Mouse (Mus musculus): ENCODE results near the gene Kcnk2.
"Not testable (repeated sequence)": the region's sequence is repeated elsewhere in the genome, so short reads cannot be mapped to it uniquely, and the experiment has no call there.

The Kcnk2 gene

DNA sequence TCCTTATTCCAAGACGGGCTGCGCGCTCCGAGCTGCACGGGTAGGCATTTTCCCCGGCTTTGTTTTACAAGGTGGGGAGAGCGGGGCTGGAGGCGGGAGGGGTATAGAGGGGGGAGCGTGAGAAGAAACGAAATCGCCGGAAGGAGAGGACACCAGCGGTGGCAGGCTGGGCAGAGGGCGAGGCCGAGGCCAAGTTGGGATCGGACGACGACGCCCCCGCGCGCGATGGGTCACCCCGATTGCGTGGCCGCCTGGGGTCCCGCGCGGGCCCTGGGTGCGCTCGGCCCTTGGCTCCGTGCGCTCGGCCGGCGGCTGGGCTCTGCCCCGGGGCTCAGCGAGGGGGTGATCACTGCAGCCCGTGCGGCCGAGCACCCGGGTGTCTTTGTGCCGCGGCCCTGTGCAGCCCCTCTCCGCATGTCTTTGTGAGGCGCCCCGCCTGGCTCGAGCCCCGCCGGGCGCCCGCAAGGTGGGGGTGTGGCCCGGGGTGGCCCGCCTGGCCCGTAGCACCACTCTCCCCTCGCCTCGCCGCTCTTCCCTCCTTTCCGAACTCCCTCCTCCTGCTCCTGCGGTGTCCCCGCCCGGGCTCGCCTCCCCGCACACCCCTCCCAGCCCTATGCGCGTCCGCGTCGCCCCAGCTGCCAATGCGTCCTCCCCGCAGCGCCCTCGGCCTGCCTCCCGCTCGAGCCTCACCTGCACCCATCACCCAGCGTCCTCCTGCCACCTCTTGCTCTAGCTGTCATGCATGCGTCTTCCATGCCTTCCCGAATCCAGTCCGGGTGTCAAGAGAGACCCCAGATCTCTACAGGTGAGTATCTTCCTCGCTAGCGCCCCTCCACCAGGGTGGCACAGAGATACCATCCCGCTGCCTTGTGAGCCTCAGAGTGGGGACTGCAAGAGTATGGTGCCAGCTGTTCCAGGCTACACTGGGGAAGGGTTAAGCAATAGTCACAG is 58.5 kb downstream of the Kcnk2 start:
- DNase-seq (ENCODE audit: extremely low spot score, low read depth, low spot score) = no peak

DNA sequence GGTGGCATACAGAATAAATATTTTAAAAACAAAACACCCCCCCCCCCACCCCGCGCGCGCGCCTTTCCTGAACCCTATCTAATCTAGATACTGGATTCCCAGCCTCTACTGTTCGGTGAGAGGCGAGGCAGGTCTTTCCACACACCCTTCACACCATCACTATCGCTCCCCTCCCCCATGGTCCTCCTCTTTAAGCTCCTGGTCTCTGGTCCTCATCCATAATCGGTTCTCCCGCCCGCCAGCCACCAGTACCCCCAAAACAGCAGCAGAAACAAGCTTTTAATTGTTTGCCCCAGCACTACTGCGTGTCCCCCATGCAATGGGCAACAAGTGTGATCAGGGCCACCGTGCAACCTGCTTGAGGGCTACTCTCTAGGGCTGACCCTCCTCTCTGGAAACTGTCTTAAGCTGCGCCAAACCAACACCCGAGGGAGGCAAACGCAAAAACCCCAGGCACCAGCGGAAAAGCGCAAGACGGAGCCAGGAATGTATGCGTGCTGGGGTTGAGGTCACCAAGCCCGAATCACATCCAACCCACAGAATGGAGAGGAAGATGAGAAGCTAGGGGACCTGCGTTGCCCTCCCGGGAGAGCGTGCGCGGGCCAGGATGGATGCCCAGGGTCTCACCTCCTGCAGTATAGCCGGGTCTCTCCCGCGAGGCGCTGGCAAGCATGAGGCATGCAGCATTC is 59.5 kb downstream of the Kcnk2 start:
- no peak for DNase-seq (ENCODE audit: extremely low spot score, low read depth, low spot score)

DNA sequence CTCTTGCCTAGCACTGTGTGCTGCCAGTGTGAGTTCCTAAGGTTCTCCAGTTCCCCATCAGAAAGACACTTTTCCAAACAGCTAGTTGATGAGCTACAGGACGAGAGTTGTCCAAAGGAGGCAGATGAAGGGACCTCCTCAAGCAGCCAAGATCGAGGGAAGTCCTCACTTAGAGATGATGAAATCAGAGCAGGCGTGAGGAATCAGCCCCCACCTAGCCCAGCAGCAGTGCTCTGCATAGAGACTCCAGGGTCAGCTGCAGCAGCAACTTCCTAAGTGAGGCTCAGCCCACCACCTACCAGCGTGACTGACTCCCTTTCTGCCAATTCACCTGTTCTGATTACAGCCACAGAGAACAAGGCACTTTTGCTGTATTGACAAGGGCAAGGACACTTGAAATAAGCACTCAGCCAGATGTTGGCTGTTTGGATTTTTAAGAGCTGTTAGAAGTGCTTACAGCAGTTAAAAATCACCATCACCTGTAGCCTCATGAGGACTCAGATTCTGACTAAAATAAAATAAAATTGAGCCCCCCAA is 60.6 kb downstream of the Kcnk2 start:
- DNase-seq (ENCODE audit: extremely low spot score, low read depth, low spot score) = no peak

- DNase-seq (ENCODE audit: extremely low spot score, low read depth, low spot score) = no peak
Measured at GRCm38 (mm10) chr1:189315896-189316295, 86.2 kb downstream of the Kcnk2 start.

GRCm38 (mm10) chr1:189314495-189314894 is 87.6 kb downstream of the Kcnk2 start:
- no peak for DNase-seq (ENCODE audit: extremely low spot score, low read depth, low spot score)

GRCm38 (mm10) chr1:189313750-189314149 is 88.3 kb downstream of the Kcnk2 start:
- DNase-seq (ENCODE audit: extremely low spot score, low read depth, low spot score) = no peak

DNA sequence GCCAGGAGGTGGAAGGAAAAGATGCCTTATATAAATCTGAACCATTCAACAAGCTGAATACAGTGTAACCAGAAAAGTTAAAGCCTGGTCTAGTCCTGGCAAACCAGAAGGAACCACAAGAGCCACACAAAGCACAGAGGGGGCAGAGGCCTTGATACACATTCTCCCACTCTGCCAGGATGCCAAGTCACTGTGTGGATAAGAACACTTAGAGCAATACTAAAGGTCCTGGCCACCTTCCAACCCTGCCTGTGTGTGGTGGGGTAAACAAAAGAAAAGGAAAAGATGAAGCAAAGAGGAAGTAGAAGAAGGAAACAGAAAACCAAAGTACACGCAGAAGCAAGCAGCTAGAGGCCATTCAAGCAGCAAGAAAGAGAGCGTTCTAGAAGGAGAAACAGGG is 91.9 kb downstream of the Kcnk2 start:
- DNase-seq (ENCODE audit: extremely low spot score, low read depth, low spot score) = no peak

GRCm38 (mm10) chr1:189304988-189305522 is 97.0 kb downstream of the Kcnk2 start:
- DNase-seq (ENCODE audit: extremely low spot score, low read depth, low spot score) = no peak

DNA sequence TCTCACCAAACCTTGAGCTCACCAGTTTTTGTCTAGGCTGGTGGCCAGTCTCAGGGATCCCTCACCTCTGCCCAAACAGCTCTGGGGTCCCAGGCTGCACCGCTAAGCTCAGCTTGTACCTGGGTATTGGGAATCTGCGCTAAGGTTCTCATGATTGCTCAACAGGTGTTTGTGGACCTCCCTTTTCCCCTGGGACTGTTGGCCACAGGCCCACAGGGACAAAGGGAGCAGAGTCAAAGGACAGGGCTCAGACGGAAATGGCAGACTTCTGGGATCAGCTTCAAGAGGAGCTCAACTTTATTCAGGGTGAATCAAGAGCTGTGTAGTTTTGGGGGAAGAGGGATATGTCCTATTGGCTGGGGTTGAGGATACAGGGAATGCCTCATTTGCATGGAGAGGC is 99.1 kb downstream of the Kcnk2 start:
- DNase-seq (ENCODE audit: extremely low spot score, low read depth, low spot score) = no peak

GRCm38 (mm10) chr1:189293679-189294406 is 108.2 kb downstream of the Kcnk2 start:
- DNase-seq (ENCODE audit: extremely low spot score, low read depth, low spot score) = no peak

DNA sequence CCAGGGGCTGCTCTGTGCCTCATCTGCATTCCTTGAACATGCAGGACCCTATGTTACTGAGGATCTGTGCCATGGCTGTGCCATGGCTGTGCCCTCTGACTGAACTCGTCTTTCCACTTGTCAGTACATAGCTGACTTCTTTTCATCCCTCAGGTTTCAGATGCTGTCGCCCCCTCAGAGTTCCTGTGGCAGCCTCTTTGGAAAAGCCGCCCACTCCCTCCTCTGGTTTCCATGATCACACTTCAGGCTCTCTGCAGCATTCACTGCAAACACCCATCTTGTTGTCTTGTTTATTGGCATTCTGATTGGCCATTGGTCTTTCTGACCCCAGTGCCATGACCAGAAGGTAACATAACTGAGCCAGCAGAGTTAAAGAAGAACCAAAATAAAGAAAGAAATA is 111.2 kb downstream of the Kcnk2 start:
- DNase-seq (ENCODE audit: extremely low spot score, low read depth, low spot score) = no peak

DNA sequence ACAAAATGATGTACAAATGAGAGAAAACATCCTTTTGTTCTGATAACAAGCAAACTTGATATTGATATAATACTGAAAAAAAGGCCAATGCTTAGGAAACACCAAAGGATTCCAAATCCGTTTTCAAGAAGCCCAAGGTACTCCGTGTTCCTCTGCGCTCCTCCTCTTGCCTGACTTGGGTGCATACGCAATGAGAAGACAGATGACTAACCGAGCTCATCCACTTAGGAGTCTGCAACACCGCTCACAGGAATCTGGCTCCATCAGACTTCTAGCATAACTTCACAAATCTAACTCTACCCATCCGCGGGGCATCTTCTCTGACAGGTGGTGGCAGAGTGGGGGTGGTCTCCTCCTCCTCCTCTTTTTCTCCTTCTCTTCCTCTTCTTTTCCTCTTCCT is 113.1 kb downstream of the Kcnk2 start:
- DNase-seq (ENCODE audit: extremely low spot score, low read depth, low spot score) = no peak

- DNase-seq (ENCODE audit: extremely low spot score, low read depth, low spot score) = no peak
Measured at GRCm38 (mm10) chr1:189272281-189272680, 129.8 kb downstream of the Kcnk2 start.

DNA sequence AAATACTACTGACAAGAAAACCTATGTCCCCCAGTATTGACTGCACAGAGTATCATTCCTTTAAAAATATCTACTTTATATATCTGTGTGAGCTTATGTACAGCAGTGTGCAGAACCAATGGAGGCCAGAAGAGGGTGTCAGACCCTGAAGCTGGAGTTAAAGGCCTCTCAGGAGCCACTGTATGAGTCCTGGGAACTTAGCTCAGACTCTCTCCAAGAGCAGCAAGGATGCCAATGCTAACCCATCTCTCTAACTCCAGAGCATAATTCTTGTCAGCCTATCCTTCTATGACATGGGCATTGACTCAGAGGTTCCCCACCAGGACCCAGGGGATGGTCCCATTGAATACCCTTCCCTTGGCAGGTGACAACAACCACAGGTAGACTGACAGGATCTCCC is 148.4 kb downstream of the Kcnk2 start:
- DNase-seq (ENCODE audit: extremely low spot score, low read depth, low spot score) = no peak

- no peak for DNase-seq (ENCODE audit: extremely low spot score, low read depth, low spot score)
Measured at GRCm38 (mm10) chr1:189253207-189253606, 148.9 kb downstream of the Kcnk2 start.

GRCm38 (mm10) chr1:189243206-189243605 is 158.9 kb downstream of the Kcnk2 start:
- DNase-seq (ENCODE audit: extremely low spot score, low read depth, low spot score) = not testable (repeated sequence)

DNA sequence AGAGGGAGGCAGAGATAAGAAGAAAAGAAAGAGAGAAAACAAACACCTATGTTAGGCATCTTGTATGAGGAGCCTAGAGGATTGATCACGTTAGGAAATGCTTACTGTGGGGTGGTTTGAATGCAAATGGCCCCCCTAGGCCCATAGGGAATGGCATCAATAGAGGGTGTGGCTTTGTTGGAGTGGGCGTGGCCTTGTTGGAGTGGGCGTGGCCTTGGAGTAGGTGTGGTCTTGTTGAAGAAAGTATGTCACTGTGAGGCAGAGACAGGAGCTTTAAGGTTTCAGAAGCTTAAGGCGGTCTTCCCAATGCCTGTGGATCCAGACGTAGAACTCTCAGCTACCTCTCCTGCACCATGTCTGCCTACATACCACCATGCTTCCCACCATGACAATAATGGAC is 166.8 kb downstream of the Kcnk2 start:
- no peak for DNase-seq (ENCODE audit: extremely low spot score, low read depth, low spot score)

DNA sequence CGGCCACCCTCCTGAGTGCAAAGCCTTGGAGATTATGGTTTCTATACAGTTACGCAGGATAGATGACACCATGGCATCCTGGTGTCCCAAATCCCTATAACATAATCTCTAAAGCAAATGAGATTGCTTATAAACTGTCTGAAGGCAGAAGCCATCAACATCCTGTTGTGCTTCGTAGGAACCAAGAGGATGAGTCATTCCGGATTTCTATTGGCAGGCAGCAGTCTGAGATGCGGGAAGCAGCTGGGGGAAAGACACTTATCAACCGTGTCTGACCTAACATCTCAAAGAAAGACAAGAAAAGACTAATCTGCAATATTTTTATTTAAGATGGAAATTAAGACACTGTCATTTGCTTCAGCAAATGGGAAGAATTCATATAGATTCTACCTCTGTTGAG is 169.2 kb downstream of the Kcnk2 start:
- no peak for DNase-seq (ENCODE audit: extremely low spot score, low read depth, low spot score)

DNA sequence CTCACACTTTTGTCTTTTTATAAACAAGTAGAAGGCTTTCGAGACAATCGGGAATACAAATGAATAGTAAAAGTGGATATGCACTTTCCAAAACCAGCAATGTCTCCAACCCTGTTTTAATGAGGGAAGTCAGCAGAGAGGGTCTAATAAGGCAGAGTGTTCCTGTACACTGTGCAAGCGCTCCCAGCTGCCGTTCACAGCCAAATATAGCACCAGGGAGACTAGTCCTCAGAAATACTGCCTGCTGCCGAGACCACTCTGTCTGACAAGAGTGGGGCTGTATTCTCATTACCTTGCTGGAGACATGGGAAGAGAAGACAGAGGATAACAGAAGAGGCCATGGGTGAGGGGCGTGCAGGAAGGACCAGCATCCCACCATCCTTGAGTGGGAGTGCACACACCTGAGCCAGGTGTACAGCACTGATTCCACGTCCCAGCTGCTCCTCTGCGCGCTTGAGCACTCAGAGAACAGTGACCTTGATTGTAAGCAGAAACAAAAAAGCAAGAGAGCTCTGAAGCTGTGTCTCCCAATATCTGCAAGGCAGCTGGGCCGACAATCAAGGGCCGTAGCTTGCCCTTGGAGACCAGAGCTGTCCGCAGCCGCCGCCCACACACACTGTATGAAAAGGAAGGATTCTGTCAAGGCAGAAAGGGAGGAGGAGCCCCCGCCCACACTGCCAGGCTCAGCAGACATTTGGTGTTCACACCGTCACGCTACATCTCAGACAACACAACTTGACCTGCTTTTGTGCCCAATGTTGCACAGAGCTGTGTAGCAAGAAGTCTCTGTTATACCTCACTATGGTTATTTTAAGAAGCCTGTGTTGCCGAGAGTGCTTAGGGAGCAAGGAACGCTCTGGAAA is 173.6 kb downstream of the Kcnk2 start:
- DNase-seq (ENCODE audit: extremely low spot score, low read depth, low spot score) = no peak

DNA sequence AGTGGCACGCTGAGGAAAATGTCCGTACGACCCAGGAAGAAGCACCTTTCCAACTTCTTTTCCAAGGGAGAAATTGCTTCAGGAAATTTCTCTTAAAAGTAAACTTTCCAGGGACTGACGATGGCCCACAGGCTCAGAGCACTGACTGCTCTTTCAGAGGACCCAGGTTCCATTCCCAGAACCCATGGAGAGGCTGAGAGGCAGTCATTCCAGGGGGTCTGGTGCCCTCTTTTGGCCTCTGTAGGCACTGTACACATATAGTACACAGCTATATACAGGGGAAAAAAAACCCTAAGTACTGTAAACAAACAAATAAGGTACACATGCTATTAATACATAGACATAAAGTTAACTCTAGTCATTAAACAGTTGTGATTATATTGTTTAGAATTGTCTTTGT is 174.6 kb downstream of the Kcnk2 start:
- no peak for DNase-seq (ENCODE audit: extremely low spot score, low read depth, low spot score)

All from hindlimb bud, embryonic 11.5 days (tissue).